Mouse (Mus musculus) heart, adult 9 months (tissue): ENCODE measurements at regions not wholly inside any gene's neighbourhood (a gene's known extent, or its start where the extent isn't known, plus 50 kb on each side); places are given as distances from the start of the nearest gene placed in this dataset.
"Not testable (repeated sequence)": the region's sequence is repeated elsewhere in the genome, so short reads cannot be mapped to it uniquely, and the experiment has no call there.

Experiments used
- DNase-seq, 2 experiments: peaks; one replicate each; pipeline ENCODE4 v3.0.0; 2022; ENCODE audit warnings: low spot score in 2 of 2

DNA sequence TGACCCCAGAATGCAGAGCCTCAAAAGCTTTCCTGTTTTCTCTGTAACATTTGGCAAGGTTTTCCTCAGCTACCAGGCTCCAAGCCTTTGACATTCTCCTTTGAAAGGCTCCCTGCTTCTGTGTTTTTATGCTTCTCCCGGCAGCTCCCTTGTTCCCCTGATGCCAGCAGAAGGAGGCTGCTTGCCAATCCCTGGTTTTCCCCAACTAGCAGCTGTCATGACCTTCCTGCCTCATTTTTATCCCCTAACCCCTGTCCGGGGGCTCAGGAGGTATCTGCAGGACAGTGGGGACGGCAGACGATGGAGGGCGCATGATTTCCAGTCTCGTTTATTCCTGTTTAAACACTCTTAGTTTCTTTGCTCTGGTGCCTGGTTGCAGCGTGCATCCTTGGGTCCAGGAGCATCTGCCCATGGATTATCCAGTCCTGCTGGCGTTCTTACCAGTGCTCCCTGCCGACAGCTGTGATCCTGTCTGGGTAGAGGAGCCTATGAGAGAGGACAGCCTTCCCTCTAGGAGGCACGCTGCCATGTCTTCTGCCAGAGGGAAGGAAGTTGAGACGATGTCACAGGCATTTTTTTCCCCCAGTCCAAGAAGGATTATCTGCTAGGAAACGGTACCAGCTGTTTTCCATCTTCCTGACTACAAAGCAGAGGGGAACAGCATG is 285.8 kb upstream of the Ubash3b start:
- peak; percentile 82 to 86 for DNase-seq

DNA sequence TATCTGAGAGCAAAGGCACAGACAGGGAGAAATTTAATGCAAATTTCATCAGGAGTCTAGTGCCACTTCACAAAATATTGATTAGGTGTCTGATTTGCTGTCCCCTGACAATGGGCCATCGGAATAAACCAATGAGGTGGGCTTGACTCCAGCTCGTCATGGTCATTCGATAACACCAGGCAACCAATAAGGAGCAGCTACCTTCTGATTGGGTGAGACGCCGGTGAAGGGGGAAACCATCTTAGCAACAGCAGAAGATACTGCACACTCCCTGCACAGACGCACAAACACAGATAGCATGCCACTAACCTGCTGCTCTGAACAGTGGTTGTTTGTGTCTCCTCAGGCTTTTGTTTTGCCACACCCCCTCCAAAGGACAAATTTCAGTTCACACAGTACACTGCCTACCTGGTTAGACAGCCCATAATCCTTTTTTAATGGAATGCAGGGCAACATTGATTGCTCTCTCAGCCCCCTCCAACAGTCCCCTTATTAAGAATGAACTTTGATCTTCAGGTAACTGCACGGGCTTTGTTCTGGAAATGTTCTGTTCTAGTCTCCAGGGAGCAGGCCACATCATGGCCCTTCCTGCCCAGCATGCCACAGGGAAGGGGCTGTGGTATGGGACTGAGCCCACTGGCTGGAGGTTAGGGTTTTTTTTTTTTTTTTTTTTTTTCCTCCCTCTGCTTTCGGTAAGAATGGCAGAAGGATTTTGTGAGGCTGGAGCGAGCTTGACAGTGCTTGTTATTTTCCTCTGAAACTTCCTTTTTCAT is 285.1 kb upstream of the Ubash3b start:
- DNase-seq, result no peak

DNA sequence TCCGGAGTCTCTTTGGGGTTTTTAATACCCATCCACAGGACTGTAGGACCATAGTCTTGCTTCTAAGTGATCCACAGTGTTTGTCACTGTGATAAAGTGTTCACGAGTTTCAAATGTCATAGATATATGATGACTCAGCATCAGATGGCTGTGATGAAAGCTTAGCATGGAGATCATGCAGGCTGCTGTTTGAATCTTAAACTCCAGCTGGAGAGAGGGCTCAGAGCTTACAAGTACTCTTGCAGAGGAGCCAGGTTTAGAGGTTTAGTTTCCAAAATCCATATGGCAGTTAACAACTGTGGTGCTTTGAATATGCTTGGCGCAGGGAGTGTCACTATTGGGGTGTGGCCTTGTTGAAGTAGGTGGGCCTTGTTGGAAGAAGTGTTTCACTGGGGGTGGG is 280.9 kb upstream of the Ubash3b start:
- DNase-seq, result no peak

DNA sequence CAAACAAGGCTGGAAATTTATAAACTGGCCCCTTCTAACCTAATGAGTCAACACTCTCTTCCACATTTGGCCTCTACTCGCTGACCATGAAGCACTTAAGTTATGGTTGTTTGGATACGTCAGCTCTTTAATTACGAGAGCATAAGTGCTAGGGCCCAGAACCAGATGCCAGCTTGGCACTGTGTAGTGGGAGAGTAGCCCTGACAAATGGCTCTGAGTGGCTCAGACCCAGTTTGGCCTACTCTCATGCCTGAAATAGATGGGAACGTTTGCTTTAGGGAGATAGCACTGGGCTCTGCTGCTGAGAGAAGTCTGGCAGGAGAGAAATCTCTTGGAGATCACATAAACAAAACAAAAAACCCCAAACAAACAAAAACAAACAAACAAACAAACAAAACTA is 278.5 kb upstream of the Ubash3b start:
- peak; percentile 61 to 71 for DNase-seq

- DNase-seq, result no peak
Measured at GRCm38 (mm10) chr9:41438141-41438540, 276.6 kb upstream of the Ubash3b start.

GRCm38 (mm10) chr9:41430391-41431343 is 269.2 kb upstream of the Ubash3b start:
- no peak for DNase-seq

- DNase-seq, result no peak
Measured at GRCm38 (mm10) chr9:41429711-41430390, 268.4 kb upstream of the Ubash3b start.

GRCm38 (mm10) chr9:41429236-41429635 is 267.7 kb upstream of the Ubash3b start:
- no peak for DNase-seq

DNA sequence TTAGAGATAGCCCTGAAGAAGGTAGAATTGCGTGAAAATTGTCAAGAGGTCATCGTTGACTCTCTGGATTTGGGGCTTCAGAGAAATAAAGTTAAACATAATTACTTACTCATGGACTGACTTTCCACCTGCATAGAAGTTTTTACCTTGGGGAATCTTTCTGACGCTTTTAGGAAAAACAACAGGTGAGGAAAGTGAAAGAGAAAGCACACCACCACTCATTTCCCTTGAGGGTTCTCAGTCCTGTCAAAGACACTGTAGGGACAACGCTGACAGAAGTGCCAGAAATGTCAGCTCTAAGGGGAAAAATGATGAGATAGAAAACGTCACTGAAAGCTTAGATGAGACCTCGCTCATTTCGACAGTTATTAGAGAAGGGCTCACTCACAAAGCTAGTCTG is 265.2 kb upstream of the Ubash3b start:
- no peak for DNase-seq

DNA sequence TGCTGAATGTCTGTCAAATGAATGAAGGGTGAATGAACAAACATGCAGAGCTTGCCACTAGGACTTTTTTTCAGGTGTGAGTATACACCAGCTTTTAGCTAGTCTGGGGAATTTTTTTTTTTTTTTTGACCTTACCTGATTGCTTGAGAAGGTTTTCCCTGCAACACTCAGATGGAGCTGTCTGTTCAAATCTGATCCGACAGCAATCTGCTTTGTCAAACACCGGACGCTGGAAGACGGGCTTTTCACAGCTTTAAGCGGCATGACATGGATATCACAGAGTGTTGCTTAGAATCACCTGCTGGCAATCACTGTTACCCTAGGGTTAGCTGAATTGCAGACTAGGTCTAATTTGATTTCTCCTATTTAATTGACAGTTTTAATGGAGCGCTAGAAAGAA is 263.7 kb upstream of the Ubash3b start:
- no peak for DNase-seq

GRCm38 (mm10) chr9:41413791-41414190 is 252.3 kb upstream of the Ubash3b start:
- DNase-seq, result no peak

DNA sequence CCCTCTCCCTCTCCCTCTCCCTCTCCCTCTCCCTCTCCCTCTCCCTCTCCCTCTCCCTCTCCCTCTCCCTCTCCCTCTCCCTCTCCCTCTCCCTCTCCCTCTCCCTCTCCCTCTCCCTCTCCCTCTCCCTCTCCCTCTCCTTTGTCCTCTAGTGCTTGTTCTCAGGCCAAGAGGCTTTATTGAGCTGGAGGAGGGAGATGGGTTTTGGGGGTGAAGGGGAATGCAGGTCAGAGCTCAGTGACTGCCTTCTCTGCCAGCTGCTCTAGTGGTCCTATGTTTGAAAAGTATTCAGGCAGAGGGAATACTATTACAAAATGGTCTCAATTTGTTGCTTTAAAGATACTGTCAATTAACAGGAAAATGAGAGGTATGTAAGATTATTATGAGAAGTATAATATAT is 251.6 kb upstream of the Ubash3b start:
- not testable (repeated sequence) for DNase-seq

- DNase-seq, result no peak
Measured at GRCm38 (mm10) chr9:41412174-41412757, 250.8 kb upstream of the Ubash3b start.

DNA sequence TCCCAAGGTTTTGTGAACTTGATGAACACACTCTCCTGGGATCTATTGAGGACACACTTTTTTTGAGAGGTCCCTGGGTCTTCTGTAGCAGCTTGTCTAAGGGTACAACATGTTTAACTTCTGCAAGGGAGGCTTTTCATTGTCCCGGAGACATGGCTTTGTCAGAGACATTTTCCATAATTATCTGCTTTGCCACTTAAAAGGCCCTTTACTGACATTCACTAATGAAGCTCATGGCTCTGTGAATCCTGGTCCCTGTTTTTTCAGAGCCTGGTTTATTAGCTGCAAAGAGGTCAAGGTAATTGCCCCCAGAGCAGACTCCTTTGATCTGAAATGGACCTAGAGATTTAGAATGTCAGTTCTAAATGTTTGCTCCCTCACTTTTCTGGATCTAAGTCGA is 246.8 kb upstream of the Ubash3b start:
- no peak for DNase-seq

DNA sequence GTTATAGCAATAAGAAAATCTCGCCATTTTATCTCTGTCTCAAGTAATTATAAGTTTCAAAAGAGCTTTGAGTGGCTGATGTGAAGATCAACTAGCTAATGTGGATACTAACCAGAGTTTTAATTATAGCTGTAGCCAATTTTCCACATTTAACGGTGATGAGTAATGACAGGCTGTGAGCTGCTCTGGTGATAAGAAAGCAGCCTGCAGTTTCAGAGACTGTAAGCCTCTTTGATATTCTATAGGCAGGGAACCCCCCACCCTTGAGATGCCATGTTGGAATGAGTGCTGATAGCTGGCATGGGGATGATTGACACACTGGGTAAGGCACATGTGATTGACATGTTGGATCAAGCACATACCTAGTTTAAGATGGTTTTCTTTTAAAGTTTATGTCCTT is 245.6 kb upstream of the Ubash3b start:
- no peak for DNase-seq

GRCm38 (mm10) chr9:41402942-41403341 is 241.4 kb upstream of the Ubash3b start:
- DNase-seq, result no peak

- no peak for DNase-seq
Measured at GRCm38 (mm10) chr9:41400950-41401349, 239.5 kb upstream of the Ubash3b start.

GRCm38 (mm10) chr9:41395471-41395870 is 234.0 kb upstream of the Ubash3b start:
- DNase-seq, result no peak

GRCm38 (mm10) chr9:41391591-41392320 is 230.3 kb upstream of the Ubash3b start:
- DNase-seq, result no peak

GRCm38 (mm10) chr9:41379283-41379682 is 217.8 kb upstream of the Ubash3b start:
- no peak for DNase-seq
